Mouse (Mus musculus) lung, adult 18-20 months (tissue): ENCODE data around the gene Ccdc185.

ENCODE experiments used
- DNase-seq, 2 experiments: peaks; one replicate each; pipeline ENCODE4 v3.0.0; 2022; ENCODE audit warnings: mixed read lengths in 2 of 2

Gene Ccdc185

GRCm38 (mm10) chr1:182735891-182736290 lies 13.1 kb downstream of the Ccdc185 start:
- no peak for DNase-seq

GRCm38 (mm10) chr1:182732695-182733094 lies 16.3 kb downstream of the Ccdc185 start:
- no peak for DNase-seq

- no peak for DNase-seq
These were observed 20.0 kb downstream of the Ccdc185 start for GRCm38 (mm10) chr1:182729002-182729401.

- DNase-seq: no peak
These were observed 21.4 kb downstream of the Ccdc185 start for GRCm38 (mm10) chr1:182727541-182727940.

GRCm38 (mm10) chr1:182714236-182714935 lies 34.6 kb downstream of the Ccdc185 start:
- DNase-seq: no peak

- no peak for DNase-seq
These were observed 37.5 kb downstream of the Ccdc185 start for GRCm38 (mm10) chr1:182711360-182711933.

GRCm38 (mm10) chr1:182707459-182707858 lies 41.5 kb downstream of the Ccdc185 start:
- no peak for DNase-seq

- no peak for DNase-seq
These were observed 44.1 kb downstream of the Ccdc185 start for GRCm38 (mm10) chr1:182704882-182705281.

- DNase-seq: no peak
These were observed 49.3 kb downstream of the Ccdc185 start for GRCm38 (mm10) chr1:182699392-182700347.
